Mouse (Mus musculus) Patski (cell line): ENCODE measurements around the gene Nat8f7. TPM values are rescaled to one million over a fixed set of nuclear protein-coding genes. Genes with fewer than 3 reads are reported as not detected.
"Not testable (repeated sequence)": the region's sequence is repeated elsewhere in the genome, so short reads cannot be mapped to it uniquely, and the experiment has no call there.

Experiments
- ATAC-seq: fragments of 100-300 bp; one replicate; pipeline ENCODE4 v1.8.0; 2021
- CTCF ChIA-PET: fragments of 350-600 bp; sonication (Branson Sonifier 250); formaldehyde crosslinking; loops from one replicate; lab custom pipeline; 2022; ENCODE audit warnings: inconsistent platforms; lab: Charles Lee
- POLR2A ChIA-PET: fragments of 350-600 bp; sonication (Branson Sonifier 250); formaldehyde crosslinking; loops from one replicate; lab custom pipeline; 2022; ENCODE audit warnings: antibody characterized with exemption, inconsistent platforms; lab: Charles Lee
- DNase-seq: peaks from one replicate; pipeline ENCODE4 v3.0.0-alpha.2; 2011; ENCODE audit warnings: low read depth, low spot score
- H3K27me3 ChIP-seq: fragments of 371-371 bp; one replicate; pipeline ENCODE4 v1.5.1; 2021
- in situ Hi-C: fragments of 300-500 bp; cut with MboI; formaldehyde crosslinking; loops from 3 replicates; pipeline ENCODE4 v1.11.1; 2018; ENCODE audit warnings: low pct_unique_long_range_greater_than_20kb, mixed read lengths
- polyA plus RNA-seq: library from polyadenylated mRNA; unstranded; gene quantifications from one replicate; pipeline ENCODE4 v1.2.3, GENCODE M21; 2021

Gene Nat8f7
- 0.24 TPM for polyA plus RNA-seq

DNA sequence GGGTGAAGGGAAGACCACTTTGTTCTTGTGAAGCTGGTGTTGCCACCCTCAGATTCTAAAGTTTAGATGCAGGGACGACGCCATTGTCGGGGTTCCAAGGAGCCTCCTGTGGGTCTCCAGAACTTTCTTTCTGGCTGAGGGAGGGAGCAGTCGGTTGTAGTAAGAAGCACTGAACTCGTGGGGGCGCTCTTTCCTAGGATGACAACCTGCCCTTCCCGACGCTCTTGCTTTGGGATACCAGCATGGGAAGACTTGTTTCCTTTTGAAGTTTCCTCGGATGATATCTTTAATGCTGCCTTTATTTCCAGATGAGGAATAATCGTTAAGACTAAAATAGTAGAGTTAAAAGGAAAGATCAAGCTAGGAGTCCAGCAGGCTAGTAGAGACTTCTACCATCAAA, at the start of gene Nat8f7:
TSS of gene Nat8f7 (minus strand) at position 101 of the 400 bp plus-strand sequence.
- CTCF ChIA-PET, POLR2A ChIA-PET, in situ Hi-C loops, H3K27me3 ChIP-seq, DNase-seq, ATAC-seq: not testable (repeated sequence)

DNA sequence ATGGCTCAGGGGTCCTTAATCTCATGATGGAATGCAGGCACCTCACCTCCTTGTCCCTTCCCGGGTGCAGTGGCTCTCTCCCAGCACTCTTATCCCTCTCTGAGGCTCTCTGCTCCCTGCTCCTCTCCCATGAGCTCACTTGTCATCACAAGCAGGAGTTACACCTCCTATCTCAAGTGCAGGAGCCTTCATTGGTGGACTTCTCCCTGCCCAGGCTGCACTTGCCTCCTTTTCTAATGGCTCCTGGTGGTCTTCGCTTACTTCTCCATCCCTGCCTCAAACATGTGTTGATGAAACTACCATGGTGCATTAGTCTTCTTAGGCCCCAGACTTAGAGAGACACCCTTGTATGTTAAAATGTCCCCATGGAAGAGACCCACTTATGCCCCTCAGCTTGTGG, 49.7 kb upstream of the Nat8f7 start:
- H3K27me3 ChIP-seq, POLR2A ChIA-PET, DNase-seq, CTCF ChIA-PET, in situ Hi-C loops, ATAC-seq: not testable (repeated sequence)

DNA sequence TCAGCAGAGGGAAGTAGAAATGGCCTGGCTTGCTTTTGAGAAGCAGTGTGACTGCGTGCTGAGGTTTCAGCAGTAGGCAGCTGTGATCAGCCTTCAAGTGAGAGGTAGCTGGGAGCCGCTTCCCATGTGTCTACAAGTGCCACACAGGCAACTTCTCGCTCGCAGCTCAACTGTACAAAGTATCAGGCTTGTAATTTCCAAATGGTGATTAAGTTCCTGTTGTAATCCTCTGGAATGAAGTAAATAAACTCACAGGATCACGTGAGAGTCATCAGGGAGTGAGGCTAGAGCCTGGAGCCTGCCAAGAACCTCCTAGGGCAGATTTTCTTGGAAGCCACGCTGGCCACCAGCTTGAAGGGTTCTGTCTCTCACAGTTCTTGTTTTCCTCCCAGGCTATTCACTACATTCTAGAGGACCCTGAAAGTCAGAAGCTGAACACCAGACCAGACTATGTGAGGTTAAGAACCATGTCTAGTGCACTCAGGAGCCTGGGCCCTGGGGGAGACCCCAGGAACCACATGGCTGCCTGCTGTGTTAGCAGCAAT, 42.8 kb upstream of the Nat8f7 start:
- in situ Hi-C loops, CTCF ChIA-PET, POLR2A ChIA-PET, H3K27me3 ChIP-seq: not testable (repeated sequence)
- DNase-seq (peak; percentile 30), ATAC-seq (peak; percentile 64)

DNA sequence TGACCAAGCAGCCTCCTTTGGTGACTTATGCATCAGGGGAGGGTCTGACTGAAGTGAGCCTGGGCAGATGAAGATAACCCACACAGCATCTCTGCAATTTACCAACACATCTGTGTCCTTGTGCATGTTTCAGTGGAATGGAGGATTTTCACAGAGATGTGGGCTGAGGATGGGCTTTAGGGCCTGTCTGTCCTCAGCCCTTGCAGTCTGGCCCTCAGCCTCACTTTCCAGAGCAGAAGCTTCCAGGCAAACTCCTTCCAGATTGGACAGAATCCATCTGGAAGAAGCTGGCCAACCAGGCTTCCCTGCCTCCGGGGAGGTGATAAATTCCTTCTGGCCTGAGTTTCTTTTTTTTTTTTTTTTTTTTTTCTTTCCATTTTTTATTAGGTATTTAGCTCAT, 3.4 kb downstream of the Nat8f7 start:
- in situ Hi-C loops, ATAC-seq, DNase-seq, POLR2A ChIA-PET, H3K27me3 ChIP-seq: not testable (repeated sequence)
- CTCF ChIA-PET: interaction anchor here (0.6 kb wide), 1 partner anchor 34 kb away, joined by 3 read pairs; no protein-coding TSS in a partner anchor

DNA sequence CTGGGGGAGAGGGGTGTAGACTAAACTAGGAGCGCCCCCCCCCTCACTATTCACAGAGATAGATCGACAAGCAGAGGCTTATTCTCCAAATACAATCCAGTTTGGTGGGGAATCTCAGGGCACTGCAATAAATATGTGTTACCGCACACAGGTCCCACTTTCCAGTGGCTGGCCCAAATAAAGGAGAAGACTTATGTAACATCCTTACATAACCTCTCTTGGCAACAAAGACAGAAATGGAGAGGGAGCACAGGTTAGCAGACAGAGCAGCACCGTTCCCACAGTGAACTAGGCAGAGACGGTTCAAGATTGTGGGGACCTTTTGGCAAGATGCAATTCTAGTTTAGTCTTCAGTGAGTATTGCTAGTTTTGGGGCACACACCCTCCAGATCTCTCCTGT, 3.8 kb downstream of the Nat8f7 start:
- DNase-seq, CTCF ChIA-PET, in situ Hi-C loops, H3K27me3 ChIP-seq, POLR2A ChIA-PET, ATAC-seq: not testable (repeated sequence)

DNA sequence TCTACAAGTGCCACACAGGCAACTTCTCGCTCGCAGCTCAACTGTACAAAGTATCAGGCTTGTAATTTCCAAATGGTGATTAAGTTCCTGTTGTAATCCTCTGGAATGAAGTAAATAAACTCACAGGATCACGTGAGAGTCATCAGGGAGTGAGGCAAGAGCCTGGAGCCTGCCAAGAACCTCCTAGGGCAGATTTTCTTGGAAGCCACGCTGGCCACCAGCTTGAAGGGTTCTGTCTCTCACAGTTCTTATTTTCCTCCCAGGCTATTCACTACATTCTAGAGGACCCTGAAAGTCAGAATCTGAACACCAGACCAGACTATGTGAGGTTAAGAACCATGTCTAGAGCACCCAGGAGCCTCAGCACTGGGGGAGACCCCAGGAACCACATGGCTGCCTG, 11.1 kb downstream of the Nat8f7 start:
- CTCF ChIA-PET, H3K27me3 ChIP-seq, in situ Hi-C loops, POLR2A ChIA-PET: not testable (repeated sequence)
- peak; percentile 71 for ATAC-seq
- peak; percentile 19 for DNase-seq

Other genes starting within 250 kb of the Nat8f7 start
- gene Fbxo41, start 210.2 kb downstream of the Nat8f7 start, polyA plus RNA-seq: 0.06 TPM
- gene Egr4, start 199.6 kb downstream of the Nat8f7 start, polyA plus RNA-seq: not detected
- gene Alms1, start 125.7 kb downstream of the Nat8f7 start, polyA plus RNA-seq: 5.4 TPM
- gene Nat8f3, start 52.5 kb upstream of the Nat8f7 start, polyA plus RNA-seq: 2.2 TPM
- gene Nat8f6, start 107.7 kb upstream of the Nat8f7 start, polyA plus RNA-seq: 0.64 TPM
- not detected for gene Nat8f5, start 107.8 kb upstream of the Nat8f7 start, polyA plus RNA-seq
- gene Nat8, start 118.9 kb upstream of the Nat8f7 start, polyA plus RNA-seq: 0.22 TPM
- gene Nat8f2, start 156.0 kb upstream of the Nat8f7 start, polyA plus RNA-seq: 0.01 TPM
- 0.27 TPM for gene Nat8f4, start 191.7 kb upstream of the Nat8f7 start, polyA plus RNA-seq
- gene Tprkb, start 198.7 kb upstream of the Nat8f7 start, polyA plus RNA-seq: 37.6 TPM
- gene Nat8f1, start 202.5 kb upstream of the Nat8f7 start, polyA plus RNA-seq: 8.3 TPM
- 50.1 TPM for gene Dusp11, start 248.5 kb upstream of the Nat8f7 start, polyA plus RNA-seq